ENCODE assay signal across 12 mouse cellular contexts in the genomic region with DNA sequence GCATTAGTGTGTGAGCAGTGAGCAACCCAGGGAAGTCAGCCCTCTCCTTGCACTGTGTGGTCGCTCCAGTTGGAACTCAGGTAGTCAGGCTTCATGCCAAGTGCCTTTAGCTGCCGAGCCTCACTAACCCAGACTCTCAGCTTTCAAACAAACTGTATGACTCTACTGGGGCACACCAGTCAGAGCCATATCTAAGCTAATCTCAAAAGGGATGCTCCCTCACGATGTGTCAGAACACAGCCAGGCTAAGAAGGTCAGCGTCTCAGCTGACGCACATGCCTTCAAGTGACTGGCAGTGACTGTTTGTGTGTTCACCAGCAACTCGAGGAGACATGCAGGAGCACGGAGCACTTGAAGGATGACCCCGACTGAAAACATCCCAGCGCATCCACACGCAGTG. TPM values are rescaled to one million over a fixed set of nuclear protein-coding genes. Genes with fewer than 3 reads are reported as not detected.
"Had no signal": no experiment of that assay in that cellular context is flagged by ENCODE, and none has a peak within 500 bp of the region (broad histone marks: within the 10 kb centered on the region; RNA-seq: fewer than 3 reads in every experiment).

No protein-coding gene starts in this region.

- ATAC-seq: liver, embryonic 12.5 days had no signal

- DNase-seq: kidney, postnatal 36 days; layer of hippocampus, adult 9-11 months; layer of hippocampus, postnatal 36 days; lung, embryonic 14.5 days; lung, postnatal 10 days; right cerebral cortex, postnatal 25 days; thymus, postnatal 36 days had no signal

RNA-seq across cellular contexts. Expression of gene Tomm20l, which starts 11.5 kb away (rescaled TPM):
- total RNA-seq: layer of hippocampus, adult 18-20 months; layer of hippocampus, postnatal 36 days; left cerebral cortex, adult 8-10 months; left cerebral cortex, postnatal 25 days; midbrain, postnatal 0 days had no signal
